Mouse (Mus musculus): ENCODE data around the gene Mrpl30. TPM values are rescaled to one million over a fixed set of nuclear protein-coding genes. Genes with fewer than 3 reads are reported as not detected.

Mrpl30 gene
- polyA plus RNA-seq, 1 experiment = 56.4 TPM

- H3K27ac ChIP-seq (ENCODE audit: control insufficient read depth, insufficient read depth, low read length) = no peak overlapping the region
- peaks cover 3% of the 10 kb centered on the region for H3K4me1 ChIP-seq (replicated peaks; ENCODE audit: control insufficient read depth, insufficient read depth, low read length)
- no peak overlapping the region for H3K4me3 ChIP-seq (ENCODE audit: control insufficient read depth, insufficient read depth, low read length)
- no peaks in the 10 kb centered on the region for H3K27me3 ChIP-seq (ENCODE audit: control insufficient read depth, insufficient read depth, low read length)
- peaks cover 17% of the 10 kb centered on the region for H3K36me3 ChIP-seq (ENCODE audit: control insufficient read depth, insufficient read depth, low read length)
- no peak for DNase-seq
- 54% methylated on average over 3 of the region's 3 CpGs for WGBS
- TF ChIP-seq POLR2A (IDR thresholded peaks at IDR 0.05; ENCODE audit: control insufficient read depth, extremely low read depth, insufficient read depth, low read length, poor library complexity) (no peak), CTCF (IDR thresholded peaks at IDR 0.05; ENCODE audit: borderline replicate concordance, control insufficient read depth, extremely low read depth, insufficient read depth, low read length, poor library complexity) (no peak)
Observed at GRCm38 (mm10) chr1:37891400-37891799, 1.1 kb downstream of the Mrpl30 start.

GRCm38 (mm10) chr1:37894606-37895005 lies 4.3 kb downstream of the Mrpl30 start:
- TF ChIP-seq CTCF (IDR thresholded peaks at IDR 0.05; ENCODE audit: borderline replicate concordance, control insufficient read depth, extremely low read depth, insufficient read depth, low read length, poor library complexity) (no peak), POLR2A (IDR thresholded peaks at IDR 0.05; ENCODE audit: control insufficient read depth, extremely low read depth, insufficient read depth, low read length, poor library complexity) (no peak)
- Histone ChIP-seq H3K27me3 (ENCODE audit: control insufficient read depth, insufficient read depth, low read length) (no peaks in the 10 kb centered on the region), H3K36me3 (ENCODE audit: control insufficient read depth, insufficient read depth, low read length) (peaks cover 42% of the 10 kb centered on the region), H3K4me3 (ENCODE audit: control insufficient read depth, insufficient read depth, low read length) (no peak overlapping the region), H3K27ac (ENCODE audit: control insufficient read depth, insufficient read depth, low read length) (no peak overlapping the region), H3K4me1 (replicated peaks; ENCODE audit: control insufficient read depth, insufficient read depth, low read length) (no peaks in the 10 kb centered on the region)
- DNase-seq = no peak

- WGBS = 94% methylated on average over 4 of the region's 4 CpGs
- no peak for DNase-seq
- peaks cover 38% of the 10 kb centered on the region for H3K36me3 ChIP-seq (ENCODE audit: control insufficient read depth, insufficient read depth, low read length)
- no peak overlapping the region for H3K4me3 ChIP-seq (ENCODE audit: control insufficient read depth, insufficient read depth, low read length)
- H3K4me1 ChIP-seq (replicated peaks; ENCODE audit: control insufficient read depth, insufficient read depth, low read length) = no peaks in the 10 kb centered on the region
- no peak overlapping the region for H3K27ac ChIP-seq (ENCODE audit: control insufficient read depth, insufficient read depth, low read length)
- no peaks in the 10 kb centered on the region for H3K27me3 ChIP-seq (ENCODE audit: control insufficient read depth, insufficient read depth, low read length)
- TF ChIP-seq POLR2A (IDR thresholded peaks at IDR 0.05; ENCODE audit: control insufficient read depth, extremely low read depth, insufficient read depth, low read length, poor library complexity) = no peak
Observed at GRCm38 (mm10) chr1:37899816-37900215, 9.5 kb downstream of the Mrpl30 start.

- DNase-seq = no peak
- TF ChIP-seq POLR2A (IDR thresholded peaks at IDR 0.05; ENCODE audit: control insufficient read depth, extremely low read depth, insufficient read depth, low read length, poor library complexity) = no peak
- Histone ChIP-seq H3K4me1 (replicated peaks; ENCODE audit: control insufficient read depth, insufficient read depth, low read length) (no peaks in the 10 kb centered on the region), H3K36me3 (ENCODE audit: control insufficient read depth, insufficient read depth, low read length) (peaks cover 35% of the 10 kb centered on the region), H3K4me3 (ENCODE audit: control insufficient read depth, insufficient read depth, low read length) (no peak overlapping the region), H3K27ac (ENCODE audit: control insufficient read depth, insufficient read depth, low read length) (no peak overlapping the region), H3K27me3 (ENCODE audit: control insufficient read depth, insufficient read depth, low read length) (no peaks in the 10 kb centered on the region)
- WGBS = 93% methylated on average over 6 of the region's 6 CpGs
Observed at GRCm38 (mm10) chr1:37900288-37900687, 10.0 kb downstream of the Mrpl30 start.

GRCm38 (mm10) chr1:37903178-37903577 lies 12.9 kb downstream of the Mrpl30 start:
- WGBS = 28% methylated on average over 6 of the region's 6 CpGs
- TF ChIP-seq CTCF (IDR thresholded peaks at IDR 0.05; ENCODE audit: borderline replicate concordance, control insufficient read depth, extremely low read depth, insufficient read depth, low read length, poor library complexity) = no peak
- TF ChIP-seq POLR2A (IDR thresholded peaks at IDR 0.05; ENCODE audit: control insufficient read depth, extremely low read depth, insufficient read depth, low read length, poor library complexity) = no peak
- peaks cover 12% of the 10 kb centered on the region for H3K36me3 ChIP-seq (ENCODE audit: control insufficient read depth, insufficient read depth, low read length)
- no peak overlapping the region for H3K27ac ChIP-seq (ENCODE audit: control insufficient read depth, insufficient read depth, low read length)
- H3K4me3 ChIP-seq (ENCODE audit: control insufficient read depth, insufficient read depth, low read length) = no peak overlapping the region
- DNase-seq = no peak
- no peaks in the 10 kb centered on the region for H3K4me1 ChIP-seq (replicated peaks; ENCODE audit: control insufficient read depth, insufficient read depth, low read length)
- H3K27me3 ChIP-seq (ENCODE audit: control insufficient read depth, insufficient read depth, low read length) = no peaks in the 10 kb centered on the region

GRCm38 (mm10) chr1:37912751-37913150 lies 22.5 kb downstream of the Mrpl30 start:
- Histone ChIP-seq H3K4me1 (replicated peaks; ENCODE audit: control insufficient read depth, insufficient read depth, low read length) (no peaks in the 10 kb centered on the region), H3K4me3 (ENCODE audit: control insufficient read depth, insufficient read depth, low read length) (no peak overlapping the region), H3K36me3 (ENCODE audit: control insufficient read depth, insufficient read depth, low read length) (no peaks in the 10 kb centered on the region), H3K27ac (ENCODE audit: control insufficient read depth, insufficient read depth, low read length) (no peak overlapping the region), H3K27me3 (ENCODE audit: control insufficient read depth, insufficient read depth, low read length) (no peaks in the 10 kb centered on the region)
- TF ChIP-seq POLR2A (IDR thresholded peaks at IDR 0.05; ENCODE audit: control insufficient read depth, extremely low read depth, insufficient read depth, low read length, poor library complexity) (no peak), CTCF (IDR thresholded peaks at IDR 0.05; ENCODE audit: borderline replicate concordance, control insufficient read depth, extremely low read depth, insufficient read depth, low read length, poor library complexity) (no peak)
- no peak for DNase-seq
- 93% methylated on average over 2 of the region's 2 CpGs for WGBS

GRCm38 (mm10) chr1:37916393-37916792 lies 26.1 kb downstream of the Mrpl30 start, which contains the start of gene Lyg2:
Lyg2 (minus strand) TSS chr1:37916493.
- 83% methylated on average over 5 of the region's 5 CpGs for WGBS

More at GRCm38 (mm10) chr1:37916393-37916792, 26.1 kb downstream of the Mrpl30 start, which contains the start of gene Lyg2:
- no peaks in the 10 kb centered on the region for H3K4me1 ChIP-seq (replicated peaks; ENCODE audit: control insufficient read depth, insufficient read depth, low read length)
- TF ChIP-seq POLR2A (IDR thresholded peaks at IDR 0.05; ENCODE audit: control insufficient read depth, extremely low read depth, insufficient read depth, low read length, poor library complexity) = no peak
- no peak for TF ChIP-seq CTCF (IDR thresholded peaks at IDR 0.05; ENCODE audit: borderline replicate concordance, control insufficient read depth, extremely low read depth, insufficient read depth, low read length, poor library complexity)
- no peak for DNase-seq
- no peaks in the 10 kb centered on the region for H3K27me3 ChIP-seq (ENCODE audit: control insufficient read depth, insufficient read depth, low read length)
- no peak within 1 kb of the TSS for H3K27ac ChIP-seq (ENCODE audit: control insufficient read depth, insufficient read depth, low read length)
- H3K4me3 ChIP-seq (ENCODE audit: control insufficient read depth, insufficient read depth, low read length) = no peak within 1 kb of the TSS
- no peaks in the 10 kb centered on the region for H3K36me3 ChIP-seq (ENCODE audit: control insufficient read depth, insufficient read depth, low read length)
